Mouse (Mus musculus): ENCODE results near the gene Nxph1.

DNA sequence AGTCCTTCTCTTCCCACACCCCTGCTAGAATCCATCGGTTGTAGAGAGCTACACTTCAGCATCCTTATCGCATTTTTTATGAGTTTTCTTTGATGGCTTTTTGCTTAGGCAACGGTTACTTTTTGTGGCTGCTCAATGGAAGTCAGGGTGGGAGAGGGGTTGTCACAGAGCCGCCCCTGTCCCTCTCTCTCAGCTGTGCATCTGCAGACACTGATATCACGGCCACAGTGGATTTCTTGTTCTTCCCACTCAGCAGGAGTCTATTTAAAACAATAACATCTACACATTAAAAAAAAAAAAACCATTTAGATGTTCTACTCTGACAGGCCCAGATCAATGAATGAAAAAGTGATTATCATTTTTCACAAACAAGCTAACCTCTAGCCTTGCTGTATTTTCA is 13.0 kb upstream of the Nxph1 start:
- TF ChIP-seq EP300 (optimal IDR thresholded peaks at IDR 0.05) (no peak), CTCF (IDR thresholded peaks at IDR 0.05; ENCODE audit: low read depth) (no peak)
